Mouse (Mus musculus): ENCODE results near the gene Krt7. TPM values are rescaled to one million over a fixed set of nuclear protein-coding genes. Genes with fewer than 3 reads are reported as not detected.

Gene Krt7
- 1.5 TPM for polyA plus RNA-seq (2014; fragmentation: Illumina TruSeq; extraction: RNeasy Lipid Tissue Mini Kit (QIAGEN cat#74804))

DNA sequence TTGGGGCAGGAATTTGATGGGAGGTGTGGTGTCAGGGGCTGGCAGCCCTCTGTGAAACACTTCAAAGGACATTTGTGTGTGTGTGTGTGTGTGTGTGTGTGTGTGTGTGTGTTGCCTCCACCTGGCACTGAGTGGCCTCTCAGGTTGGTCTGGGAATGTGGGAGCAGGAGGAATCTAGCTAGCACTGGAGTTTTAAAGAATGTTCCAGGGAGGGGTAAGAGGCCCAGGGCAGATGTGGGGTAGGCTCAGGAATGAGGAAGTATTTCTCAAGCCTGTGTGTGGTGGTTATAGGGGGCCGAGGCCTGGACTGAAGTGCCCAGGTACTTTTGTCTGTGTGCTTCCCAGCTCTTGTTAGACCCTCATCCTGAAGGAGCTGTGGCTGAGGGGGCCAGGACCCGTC, at the start of gene Krt7:
Gene Krt7, plus strand, starts transcription at position 269 of the 400 bp plus-strand sequence.

DNA sequence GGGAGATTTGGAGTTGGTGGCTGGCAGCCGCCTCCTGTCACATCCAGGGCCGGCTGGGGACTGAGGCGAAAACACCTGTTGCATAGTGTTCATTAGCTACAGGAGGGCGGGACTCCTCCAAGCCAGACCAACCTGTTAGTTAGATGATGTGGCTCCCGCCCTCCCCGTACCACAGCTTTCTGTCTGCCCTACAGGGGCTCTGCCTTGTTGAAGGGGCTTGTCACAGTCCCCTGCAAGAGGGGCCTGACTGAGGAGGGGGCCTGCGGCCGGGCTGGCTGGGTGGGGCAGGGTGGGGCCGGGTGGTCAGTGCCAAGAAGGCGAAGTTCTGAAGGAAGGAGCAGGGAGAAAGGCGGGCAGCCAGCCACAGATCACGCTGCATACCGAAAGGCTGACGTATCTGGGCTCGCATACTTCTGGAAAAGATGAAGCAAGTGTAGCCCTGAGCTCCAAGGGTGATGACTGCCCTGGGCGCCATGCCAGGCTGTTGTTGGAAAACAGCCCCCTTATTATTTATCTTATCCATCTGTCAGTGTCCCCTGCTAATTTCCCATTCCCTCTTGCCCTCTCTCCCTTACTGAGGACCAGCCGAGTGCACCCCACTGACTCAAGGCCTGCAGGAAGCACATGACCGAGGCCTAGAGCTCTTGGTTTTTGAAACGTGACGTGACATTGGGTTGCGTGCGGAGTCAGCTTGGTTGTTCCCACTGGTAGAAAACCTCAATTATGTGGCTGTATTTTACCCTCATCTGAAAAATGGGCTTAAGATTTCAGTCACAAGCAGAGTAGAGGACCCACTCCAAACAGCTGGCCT, 40.5 kb upstream of the Krt7 start, which contains the start of gene Krt80:
Gene Krt80, minus strand, starts transcription at position 62 of the 811 bp plus-strand sequence.

DNA sequence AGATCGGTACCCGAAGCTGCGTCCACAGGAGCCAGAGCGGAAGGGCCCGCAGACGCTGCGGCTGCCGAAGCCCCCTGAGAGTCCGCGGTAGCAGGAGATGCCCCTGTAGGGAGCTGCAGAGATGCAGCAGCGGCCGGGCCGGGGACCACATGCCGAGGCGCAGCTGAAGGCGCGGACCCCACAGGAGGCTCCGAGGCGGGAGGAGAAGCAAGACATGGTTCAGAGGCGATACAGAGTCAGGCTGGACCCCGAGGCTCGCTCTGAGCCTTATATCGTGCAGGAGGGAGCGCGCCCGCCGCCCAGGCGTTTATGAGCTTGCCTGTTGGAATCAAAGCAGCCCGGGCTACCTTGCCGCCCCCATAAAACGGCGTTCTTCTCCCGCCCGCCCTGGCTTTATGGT, 27.7 kb downstream of the Krt7 start, which contains the start of gene Krt87:
Gene Krt87, minus strand, starts transcription at position 250 of the 400 bp plus-strand sequence.

GRCm38 (mm10) chr15:101447444-101447843, 36.6 kb downstream of the Krt7 start, which contains the start of gene Krt88:
Gene Krt88, plus strand, starts transcription at chr15:101447744.

DNA sequence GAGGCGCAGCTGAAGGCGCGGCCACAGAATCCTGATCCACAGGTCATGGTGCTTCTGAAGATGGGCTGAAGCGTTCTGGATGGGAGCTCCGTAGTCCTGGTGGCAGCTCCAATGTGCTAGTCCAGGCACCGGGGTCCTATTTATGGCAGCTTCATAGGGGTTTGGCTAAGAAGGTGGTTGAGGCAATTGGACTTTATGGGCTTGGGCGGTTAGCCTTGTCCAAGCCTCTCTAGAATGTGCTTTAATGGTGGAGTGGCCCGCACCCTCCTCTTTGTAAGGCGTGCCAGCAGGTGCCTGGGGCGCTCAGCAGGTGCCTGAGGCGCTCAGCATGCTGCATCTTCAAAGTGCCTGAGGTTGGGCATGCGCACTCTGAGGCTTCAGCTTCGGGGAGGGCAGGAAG, 52.8 kb downstream of the Krt7 start, which contains the start of gene Krt81:
Gene Krt81, minus strand, starts transcription at position 101 of the 400 bp plus-strand sequence.

GRCm38 (mm10) chr15:101472952-101473528, 62.2 kb downstream of the Krt7 start, which contains the start of gene Krt86:
Gene Krt86, plus strand, starts transcription at chr15:101473478.

Other genes starting within 250 kb of the Krt7 start
- 8.6 TPM for gene Acvr1b, start 237.0 kb upstream of the Krt7 start, polyA plus RNA-seq (2014; fragmentation: Illumina TruSeq; extraction: RNeasy Lipid Tissue Mini Kit (QIAGEN cat#74804))
- gene Grasp, start 186.9 kb upstream of the Krt7 start, polyA plus RNA-seq (2014; fragmentation: Illumina TruSeq; extraction: RNeasy Lipid Tissue Mini Kit (QIAGEN cat#74804)): 0.60 TPM
- gene Nr4a1, start 156.8 kb upstream of the Krt7 start, polyA plus RNA-seq (2014; fragmentation: Illumina TruSeq; extraction: RNeasy Lipid Tissue Mini Kit (QIAGEN cat#74804)): 2.3 TPM
- gene Atg101, start 126.8 kb upstream of the Krt7 start, polyA plus RNA-seq (2014; fragmentation: Illumina TruSeq; extraction: RNeasy Lipid Tissue Mini Kit (QIAGEN cat#74804)): not detected
- 1.1 TPM for gene 6030408B16Rik, start 117.8 kb upstream of the Krt7 start, polyA plus RNA-seq (2014; fragmentation: Illumina TruSeq; extraction: RNeasy Lipid Tissue Mini Kit (QIAGEN cat#74804))
- gene Krt80, start 40.9 kb upstream of the Krt7 start, polyA plus RNA-seq (2014; fragmentation: Illumina TruSeq; extraction: RNeasy Lipid Tissue Mini Kit (QIAGEN cat#74804)): 0.31 TPM
- gene Krt87, start 27.8 kb downstream of the Krt7 start, polyA plus RNA-seq (2014; fragmentation: Illumina TruSeq; extraction: RNeasy Lipid Tissue Mini Kit (QIAGEN cat#74804)): not detected
- gene Krt88, start 36.7 kb downstream of the Krt7 start, polyA plus RNA-seq (2014; fragmentation: Illumina TruSeq; extraction: RNeasy Lipid Tissue Mini Kit (QIAGEN cat#74804)): not detected
- gene Krt81, start 52.7 kb downstream of the Krt7 start, polyA plus RNA-seq (2014; fragmentation: Illumina TruSeq; extraction: RNeasy Lipid Tissue Mini Kit (QIAGEN cat#74804)): not detected
- not detected for gene Krt86, start 62.4 kb downstream of the Krt7 start, polyA plus RNA-seq (2014; fragmentation: Illumina TruSeq; extraction: RNeasy Lipid Tissue Mini Kit (QIAGEN cat#74804))
- not detected for gene Krt83, start 80.5 kb downstream of the Krt7 start, polyA plus RNA-seq (2014; fragmentation: Illumina TruSeq; extraction: RNeasy Lipid Tissue Mini Kit (QIAGEN cat#74804))
- not detected for gene Gm49425, start 106.2 kb downstream of the Krt7 start, polyA plus RNA-seq (2014; fragmentation: Illumina TruSeq; extraction: RNeasy Lipid Tissue Mini Kit (QIAGEN cat#74804))
- 1.2 TPM for gene Krt84, start 121.8 kb downstream of the Krt7 start, polyA plus RNA-seq (2014; fragmentation: Illumina TruSeq; extraction: RNeasy Lipid Tissue Mini Kit (QIAGEN cat#74804))
- gene Krt82, start 139.6 kb downstream of the Krt7 start, polyA plus RNA-seq (2014; fragmentation: Illumina TruSeq; extraction: RNeasy Lipid Tissue Mini Kit (QIAGEN cat#74804)): not detected
- gene Krt90, start 151.9 kb downstream of the Krt7 start, polyA plus RNA-seq (2014; fragmentation: Illumina TruSeq; extraction: RNeasy Lipid Tissue Mini Kit (QIAGEN cat#74804)): not detected
- not detected for gene Krt75, start 162.9 kb downstream of the Krt7 start, polyA plus RNA-seq (2014; fragmentation: Illumina TruSeq; extraction: RNeasy Lipid Tissue Mini Kit (QIAGEN cat#74804))
- not detected for gene Gm5414, start 217.1 kb downstream of the Krt7 start, polyA plus RNA-seq (2014; fragmentation: Illumina TruSeq; extraction: RNeasy Lipid Tissue Mini Kit (QIAGEN cat#74804))
- not detected for gene Gm5478, start 236.3 kb downstream of the Krt7 start, polyA plus RNA-seq (2014; fragmentation: Illumina TruSeq; extraction: RNeasy Lipid Tissue Mini Kit (QIAGEN cat#74804))